Comparison of ENCODE assay signal across 24 mouse cellular contexts in genomic region chr5:34907230-34907629, GRCm38 (mm10). TPM values are rescaled to one million over a fixed set of nuclear protein-coding genes. Genes with fewer than 3 reads are reported as not detected.
DNase-seq lines count a peak whose midpoint lies in the region; ATAC-seq and TF ChIP-seq lines count a peak whose summit lies in the region.
"Had no signal": no experiment of that assay in that cellular context is flagged by ENCODE, and none has a peak within 500 bp of the region (broad histone marks: within the 10 kb centered on the region; RNA-seq: fewer than 3 reads in every experiment).

No protein-coding gene starts in this region.

- WGBS in heart, embryonic 14.5 days = 86% methylated on average over 4 of the region's 4 CpGs
- WGBS in hindbrain, postnatal 0 days = 75% methylated on average over 4 of the region's 4 CpGs
- WGBS in hindbrain, embryonic 12.5 days = 92% methylated on average over 4 of the region's 4 CpGs
- WGBS in liver, embryonic 13.5 days (ENCODE audit: insufficient replicate concordance) = 81% methylated on average over 4 of the region's 4 CpGs

- peaks cover 3 to 7% of the 10 kb centered on the region in 2 experiments; a peak in 2 of 4 replicates for H3K4me1 ChIP-seq in heart, embryonic 14.5 days (ENCODE audit: control insufficient read depth in 2 of 2, insufficient read depth in 2 of 2, low read length in 2 of 2)
- H3K4me1 ChIP-seq in hindbrain, postnatal 0 days (ENCODE audit: insufficient read depth, low read length) = no peaks in the 10 kb centered on the region
- no peaks in the 10 kb centered on the region for H3K4me1 ChIP-seq in hindbrain, embryonic 12.5 days
- peaks cover 41% of the 10 kb centered on the region for H3K4me1 ChIP-seq in liver, embryonic 13.5 days (replicated peaks)
- H3K4me1 ChIP-seq: embryonic facial prominence, embryonic 12.5 days; forebrain, embryonic 15.5 days had no signal

- no peak overlapping the region for H3K27ac ChIP-seq in heart, embryonic 14.5 days (replicated peaks in 1 of 2; ENCODE audit: control insufficient read depth in 1 of 2, insufficient read depth in 1 of 2, low read depth in 2 of 2, low read length in 2 of 2)
- no peak overlapping the region for H3K27ac ChIP-seq in hindbrain, postnatal 0 days
- no peak overlapping the region for H3K27ac ChIP-seq in hindbrain, embryonic 12.5 days
- peak overlapping the region; percentile 62 for H3K27ac ChIP-seq in liver, embryonic 13.5 days
- H3K27ac ChIP-seq: embryonic facial prominence, embryonic 12.5 days; forebrain, embryonic 12.5 days; forebrain, embryonic 15.5 days; heart, adult 2 months; heart, embryonic 10.5 days; heart, embryonic 13.5 days had no signal

- ATAC-seq in heart, embryonic 14.5 days (ENCODE audit: insufficient number of reproducible peaks, insufficient read depth, low FRiP score, low read depth) = 0 out of 2 replicates have a peak, but pooled peaks have one; percentile 20
- ATAC-seq in hindbrain, postnatal 0 days = 0 out of 2 replicates have a peak, but pooled peaks have one; percentile 27
- ATAC-seq in hindbrain, embryonic 12.5 days (ENCODE audit: low FRiP score) = no peak
- ATAC-seq in liver, embryonic 13.5 days (ENCODE audit: low read depth) = no peak
- ATAC-seq: forebrain, embryonic 15.5 days; Patski had no signal

- H3K4me3 ChIP-seq in heart, embryonic 14.5 days (ENCODE audit: control insufficient read depth in 1 of 2, insufficient read depth in 1 of 2, low read depth in 1 of 2, low read length in 2 of 2) = no peak overlapping the region
- no peak overlapping the region for H3K4me3 ChIP-seq in hindbrain, postnatal 0 days (ENCODE audit: low read length)
- H3K4me3 ChIP-seq in hindbrain, embryonic 12.5 days = no peak overlapping the region
- no peak overlapping the region for H3K4me3 ChIP-seq in liver, embryonic 13.5 days (replicated peaks)
- H3K4me3 ChIP-seq: embryonic facial prominence, embryonic 12.5 days; erythroblast, embryonic 14.5 days; forebrain, embryonic 12.5 days; forebrain, embryonic 15.5 days; heart, adult 2 months; heart, embryonic 10.5 days; heart, embryonic 13.5 days had no signal

- no peak for TF ChIP-seq CTCF in hindbrain, postnatal 0 days (IDR thresholded peaks at IDR 0.05; ENCODE audit: low read depth)

- no peaks in the 10 kb centered on the region for H3K9me3 ChIP-seq in heart, embryonic 14.5 days (ENCODE audit: control insufficient read depth, low read length)
- no peaks in the 10 kb centered on the region for H3K9me3 ChIP-seq in hindbrain, postnatal 0 days (ENCODE audit: low read length)
- no peaks in the 10 kb centered on the region for H3K9me3 ChIP-seq in hindbrain, embryonic 12.5 days (replicated peaks)
- no peaks in the 10 kb centered on the region for H3K9me3 ChIP-seq in liver, embryonic 13.5 days (replicated peaks)
- H3K9me3 ChIP-seq: embryonic facial prominence, embryonic 12.5 days; forebrain, embryonic 12.5 days; forebrain, embryonic 15.5 days; G1E; heart, embryonic 10.5 days; heart, embryonic 13.5 days had no signal

- H3K4me2 ChIP-seq in heart, embryonic 14.5 days (ENCODE audit: low read length) = no peak overlapping the region
- no peak overlapping the region for H3K4me2 ChIP-seq in hindbrain, postnatal 0 days (ENCODE audit: low read depth, low read length)
- no peak overlapping the region for H3K4me2 ChIP-seq in hindbrain, embryonic 12.5 days (replicated peaks)
- H3K4me2 ChIP-seq in liver, embryonic 13.5 days = no peak overlapping the region
- H3K4me2 ChIP-seq: embryonic facial prominence, embryonic 12.5 days; forebrain, embryonic 12.5 days; forebrain, embryonic 15.5 days; heart, embryonic 13.5 days had no signal

- peaks cover 66% of the 10 kb centered on the region for H3K36me3 ChIP-seq in heart, embryonic 14.5 days (ENCODE audit: control insufficient read depth, insufficient read depth, low read length)
- peaks cover 54% of the 10 kb centered on the region for H3K36me3 ChIP-seq in hindbrain, postnatal 0 days (ENCODE audit: insufficient read depth, low read length)
- H3K36me3 ChIP-seq in hindbrain, embryonic 12.5 days = peaks cover 78% of the 10 kb centered on the region
- peaks cover 82% of the 10 kb centered on the region for H3K36me3 ChIP-seq in liver, embryonic 13.5 days

- DNase-seq in heart, adult 11 months = no peak
- DNase-seq in hindbrain, postnatal 0 days (ENCODE audit: low spot score) = no peak
- DNase-seq in liver, embryonic 13.5 days = no peak
- no peak for DNase-seq in liver
- DNase-seq in ovary, adult 18-20 months (ENCODE audit: low spot score) = peak; percentile 31
- DNase-seq in ovary, postnatal 14 days (ENCODE audit: low spot score) = no peak
- DNase-seq: adrenal gland, postnatal 10 days; adrenal gland, postnatal 36 days; B cell, adult 2 months; cerebellum, adult 18-20 months; cerebellum, adult 9-10 months; cerebellum, postnatal 14 days; heart, adult 2 months had no signal

- H3K9ac ChIP-seq in heart, embryonic 14.5 days (ENCODE audit: low read length) = no peak overlapping the region
- H3K9ac ChIP-seq in hindbrain, postnatal 0 days (replicated peaks; ENCODE audit: low read length) = no peak overlapping the region
- no peak overlapping the region for H3K9ac ChIP-seq in hindbrain, embryonic 12.5 days
- no peak overlapping the region for H3K9ac ChIP-seq in liver, embryonic 13.5 days
- H3K9ac ChIP-seq: embryonic facial prominence, embryonic 12.5 days; forebrain, embryonic 12.5 days; forebrain, embryonic 15.5 days; heart, embryonic 13.5 days had no signal

- no peaks in the 10 kb centered on the region for H3K27me3 ChIP-seq in heart, embryonic 14.5 days (ENCODE audit: control insufficient read depth, insufficient read depth, low read length)
- no peaks in the 10 kb centered on the region for H3K27me3 ChIP-seq in hindbrain, postnatal 0 days (ENCODE audit: insufficient read depth, low read length)
- no peaks in the 10 kb centered on the region for H3K27me3 ChIP-seq in hindbrain, embryonic 12.5 days
- no peaks in the 10 kb centered on the region for H3K27me3 ChIP-seq in liver, embryonic 13.5 days
- H3K27me3 ChIP-seq: CH12.LX; embryonic facial prominence, embryonic 12.5 days; forebrain, embryonic 12.5 days; forebrain, embryonic 15.5 days; heart, embryonic 13.5 days; Patski had no signal

RNA-seq across cellular contexts. Expression of gene Msantd1, which starts 0.6 kb away (rescaled TPM):
- polyA plus RNA-seq in heart, embryonic 14.5 days (2014; fragmentation: Nextera tagmentation; extraction: Ambion mirVana) = 0.42 and 0.73 TPM in 2 replicates
- total RNA-seq in hindbrain, postnatal 0 days (2014; rRNA removed) = 8.8 and 10.0 TPM in 2 replicates
- 5.9 and 7.8 TPM in 2 replicates for polyA plus RNA-seq in hindbrain, postnatal 0 days (2015; fragmentation: Nextera tagmentation; extraction: Ambion mirVana)
- polyA plus RNA-seq in hindbrain, embryonic 12.5 days (2016; fragmentation: Nextera tagmentation; extraction: Ambion mirVana) = 1.6 TPM in 2 replicates
- 0.17 and 0.24 TPM in 2 replicates for polyA plus RNA-seq in liver, embryonic 13.5 days (2015; fragmentation: Nextera tagmentation; extraction: Ambion mirVana)
- polyA plus RNA-seq: heart, embryonic 13.5 days had no signal

RNA-seq across cellular contexts. Expression of gene Rgs12, which starts 42.0 kb away (rescaled TPM):
- polyA plus RNA-seq in heart, embryonic 14.5 days (2014; fragmentation: Nextera tagmentation; extraction: Ambion mirVana) = 23.3 and 30.6 TPM in 2 replicates
- total RNA-seq in hindbrain, postnatal 0 days (2014; rRNA removed) = 57.9 and 62.5 TPM in 2 replicates
- polyA plus RNA-seq in hindbrain, postnatal 0 days (2015; fragmentation: Nextera tagmentation; extraction: Ambion mirVana) = 32.3 and 35.1 TPM in 2 replicates
- polyA plus RNA-seq in hindbrain, embryonic 12.5 days (2016; fragmentation: Nextera tagmentation; extraction: Ambion mirVana) = 65.3 and 67.3 TPM in 2 replicates
- polyA plus RNA-seq in liver, embryonic 13.5 days (2015; fragmentation: Nextera tagmentation; extraction: Ambion mirVana) = 21.7 and 28.8 TPM in 2 replicates

Comparison
In these comparisons a context has a peak if more than half of its experiments do, and no peak if none do; other contexts are left out.
1. ATAC-seq: peak in heart, embryonic 14.5 days (single experiment) and hindbrain, postnatal 0 days (single experiment); none in hindbrain, embryonic 12.5 days (single experiment) and liver, embryonic 13.5 days (single experiment).